Mouse (Mus musculus): ENCODE measurements around the gene Mpg. TPM values are rescaled to one million over a fixed set of nuclear protein-coding genes. Genes with fewer than 3 reads are reported as not detected.

The Mpg gene
- total and polyA plus RNA-seq, 3 experiments, result 39.1 to 40.3 (median 39.6) TPM

DNA sequence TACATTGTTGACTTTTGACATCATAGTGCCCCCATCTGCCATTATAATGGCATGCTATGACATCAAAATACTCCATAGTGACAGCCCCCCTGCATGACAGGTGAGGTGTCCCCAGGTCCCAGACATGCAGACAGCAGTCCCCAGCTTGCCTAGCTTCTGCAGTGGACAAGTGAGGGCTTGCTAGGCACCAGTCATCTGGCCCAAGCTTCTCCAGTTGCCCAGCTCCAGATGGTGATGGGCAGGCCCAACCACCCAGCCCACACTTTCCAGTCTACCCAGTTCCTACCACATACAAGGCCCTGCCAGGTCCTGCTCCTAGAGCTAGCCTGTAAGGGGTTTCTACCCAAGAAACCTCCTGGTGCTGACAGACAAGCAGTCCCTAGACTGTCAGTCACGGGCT is 47.8 kb upstream of the Mpg start:
- dilution Hi-C loops (cut with MboI; ENCODE audit: extremely low pct_ligation_motif_present, extremely low pct_unique_long_range_greater_than_20kb, low sequenced_read_pairs) (no loop called here), in situ Hi-C loops (cut with MboI; ENCODE audit: low pct_ligation_motif_present, low pct_unique_long_range_greater_than_20kb, low sequenced_read_pairs) (no loop called here)
- no peak for DNase-seq (ENCODE audit: extremely low read depth)
- no peak overlapping the region for H3K4me3 ChIP-seq (replicated peaks in 1 of 3; ENCODE audit: low read depth in 2 of 3, low read length in 2 of 3, poor library complexity in 1 of 3)
- H3K27me3 ChIP-seq (replicated peaks), result no peaks in the 10 kb centered on the region
- H3K4me1 ChIP-seq (ENCODE audit: control insufficient read depth in 1 of 2, insufficient read depth in 2 of 2), result peaks cover 0 to 2% of the 10 kb centered on the region in 2 experiments; a peak in 2 of 4 replicates
- TF ChIP-seq KAT2A (IDR thresholded peaks at IDR 0.05; ENCODE audit: insufficient replicate concordance, low read length) (no peak), POLR2A (IDR thresholded peaks at IDR 0.05; ENCODE audit: low read depth, low read length) (no peak), HCFC1 (IDR thresholded peaks at IDR 0.05; ENCODE audit: low read depth, low read length) (no peak), ZC3H11A (IDR thresholded peaks at IDR 0.05; ENCODE audit: low read depth, low read length) (no peak), USF1 (IDR thresholded peaks at IDR 0.05; ENCODE audit: low read depth, low read length) (no peak), TBP (conservative IDR thresholded peaks at IDR 0.05; ENCODE audit: low read depth, low read length) (no peak), NELFE (IDR thresholded peaks at IDR 0.05; ENCODE audit: low read depth, low read length) (no peak), SMC3 (IDR thresholded peaks at IDR 0.05; ENCODE audit: low read depth, low read length) (no peak), GABPA (IDR thresholded peaks at IDR 0.05; ENCODE audit: insufficient replicate concordance, low read depth, low read length) (no peak), USF2 (conservative IDR thresholded peaks at IDR 0.05; ENCODE audit: low read depth, low read length) (no peak), ZMIZ1 (IDR thresholded peaks at IDR 0.05; ENCODE audit: low read depth, low read length) (no peak), EP300 (IDR thresholded peaks at IDR 0.05; ENCODE audit: low read length) (no peak), IRF4 (IDR thresholded peaks at IDR 0.05; ENCODE audit: low read depth, low read length) (no peak)
- no peak overlapping the region for H3K27ac ChIP-seq (ENCODE audit: insufficient read depth, low read depth)
- no peaks in the 10 kb centered on the region for H3K79me2 ChIP-seq (replicated peaks; ENCODE audit: control insufficient read depth, extremely low read depth, insufficient read depth, poor library complexity, severe bottlenecking)
- H3K9ac ChIP-seq (ENCODE audit: insufficient read depth, low read depth), result no peak overlapping the region
- H3K4me2 ChIP-seq (ENCODE audit: insufficient read depth, low read depth, poor library complexity, severe bottlenecking), result no peak overlapping the region
- H3K9me3 ChIP-seq (replicated peaks; ENCODE audit: low read length), result peaks cover 7% of the 10 kb centered on the region
- no peaks in the 10 kb centered on the region for H3K36me3 ChIP-seq (replicated peaks in 1 of 2; ENCODE audit: control insufficient read depth in 1 of 2, insufficient read depth in 1 of 2, low read length in 1 of 2)

DNA sequence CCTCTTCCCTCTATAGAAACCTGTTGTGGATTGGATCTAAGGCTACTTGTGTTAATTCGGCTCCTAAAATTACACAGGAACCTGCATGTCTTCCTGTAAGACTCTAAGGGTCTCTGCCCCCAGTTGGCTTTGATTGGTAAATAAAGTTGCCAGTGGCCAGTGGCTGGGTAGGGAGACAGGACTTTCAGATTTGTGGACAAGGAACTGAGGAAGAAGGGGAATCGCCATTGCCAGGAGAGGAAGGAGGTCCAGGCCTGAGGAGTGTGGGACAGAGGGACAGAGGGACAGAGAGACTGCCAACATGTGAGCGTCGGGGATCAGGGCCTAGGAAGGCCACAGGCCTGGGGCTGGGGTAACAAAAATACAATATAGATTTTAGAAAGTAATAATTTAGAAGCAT is 45.1 kb upstream of the Mpg start:
- Histone ChIP-seq H3K4me1 (ENCODE audit: control insufficient read depth in 1 of 2, insufficient read depth in 2 of 2) (peaks cover 0 to 3% of the 10 kb centered on the region in 2 experiments; a peak in 2 of 4 replicates), H3K4me3 (replicated peaks in 1 of 3; ENCODE audit: low read depth in 2 of 3, low read length in 2 of 3, poor library complexity in 1 of 3) (no peak overlapping the region), H3K4me2 (ENCODE audit: insufficient read depth, low read depth, poor library complexity, severe bottlenecking) (no peak overlapping the region), H3K9me3 (replicated peaks; ENCODE audit: low read length) (peaks cover 7% of the 10 kb centered on the region), H3K9ac (ENCODE audit: insufficient read depth, low read depth) (no peak overlapping the region), H3K36me3 (replicated peaks in 1 of 2; ENCODE audit: control insufficient read depth in 1 of 2, insufficient read depth in 1 of 2, low read length in 1 of 2) (no peaks in the 10 kb centered on the region), H3K27ac (ENCODE audit: insufficient read depth, low read depth) (no peak overlapping the region), H3K27me3 (replicated peaks) (no peaks in the 10 kb centered on the region), H3K79me2 (replicated peaks; ENCODE audit: control insufficient read depth, extremely low read depth, insufficient read depth, poor library complexity, severe bottlenecking) (no peaks in the 10 kb centered on the region)
- no peak for DNase-seq (ENCODE audit: extremely low read depth)
- dilution Hi-C loops (cut with MboI; ENCODE audit: extremely low pct_ligation_motif_present, extremely low pct_unique_long_range_greater_than_20kb, low sequenced_read_pairs), result no loop called here
- TF ChIP-seq USF2 (conservative IDR thresholded peaks at IDR 0.05; ENCODE audit: low read depth, low read length), result no peak
- no peak for TF ChIP-seq NRF1 (IDR thresholded peaks at IDR 0.05; ENCODE audit: low read depth, low read length)
- TF ChIP-seq SIN3A (IDR thresholded peaks at IDR 0.05; ENCODE audit: low read length), result no peak
- TF ChIP-seq CHD2 (IDR thresholded peaks at IDR 0.05; ENCODE audit: low read length), result no peak
- no peak for TF ChIP-seq RCOR1 (conservative IDR thresholded peaks at IDR 0.05; ENCODE audit: low read depth, low read length)
- TF ChIP-seq MYC (IDR thresholded peaks at IDR 0.05; ENCODE audit: low read depth, low read length), result no peak
- no peak for TF ChIP-seq RAD21 (IDR thresholded peaks at IDR 0.05; ENCODE audit: low read depth, low read length)
- no peak for TF ChIP-seq TBP (conservative IDR thresholded peaks at IDR 0.05; ENCODE audit: low read depth, low read length)
- no peak for TF ChIP-seq MEF2A (IDR thresholded peaks at IDR 0.05; ENCODE audit: borderline replicate concordance, low read depth, low read length)
- no peak for TF ChIP-seq MAX (IDR thresholded peaks at IDR 0.05; ENCODE audit: low read length)
- no peak for TF ChIP-seq UBTF (IDR thresholded peaks at IDR 0.05; ENCODE audit: low read depth, low read length)
- in situ Hi-C loops (cut with MboI; ENCODE audit: low pct_ligation_motif_present, low pct_unique_long_range_greater_than_20kb, low sequenced_read_pairs), result loop anchor here (10.0 kb wide), 2 partner anchors 54 to 124 kb away; partner anchors contain the start of gene Hbq1a

Data from CH12.LX (cell line).